Mouse (Mus musculus): ENCODE results near the gene Bbx.
A peak's percentile ranks its signal among the peaks of the same experiment; 100 is the strongest.

Bbx gene

GRCm38 (mm10) chr16:50432062-50432878 lies at the start of gene Bbx:
Gene Bbx (minus strand): TSS chr16:50432390.
- DNase-seq (ENCODE audit: extremely low read depth, insufficient read length, low spot score) = peak; percentile 100

DNA sequence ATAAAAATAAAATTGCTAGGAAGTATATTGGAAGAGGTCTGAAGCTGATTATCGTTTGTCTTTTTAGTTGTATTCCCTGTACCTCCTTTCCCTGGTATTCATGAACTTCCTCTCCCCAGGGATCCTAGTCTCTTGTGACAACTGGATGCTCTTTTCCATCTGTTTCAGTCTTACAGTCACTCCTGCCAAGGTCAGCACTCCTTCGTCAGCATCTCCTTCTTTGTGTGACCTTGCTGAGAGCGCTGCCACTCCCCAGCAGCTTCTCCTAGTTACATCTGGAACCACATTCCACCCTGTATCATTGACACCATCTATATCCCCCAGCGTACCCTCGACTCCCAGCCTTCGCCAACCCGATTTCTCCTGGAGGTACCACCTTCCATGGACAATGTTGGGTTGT lies 49.7 kb upstream of the Bbx start:
- DNase-seq (ENCODE audit: extremely low read depth, insufficient read length, low spot score) = no peak

GRCm38 (mm10) chr16:50481341-50481740 lies 49.2 kb upstream of the Bbx start:
- DNase-seq (ENCODE audit: extremely low read depth, insufficient read length, low spot score) = peak; percentile 65

DNA sequence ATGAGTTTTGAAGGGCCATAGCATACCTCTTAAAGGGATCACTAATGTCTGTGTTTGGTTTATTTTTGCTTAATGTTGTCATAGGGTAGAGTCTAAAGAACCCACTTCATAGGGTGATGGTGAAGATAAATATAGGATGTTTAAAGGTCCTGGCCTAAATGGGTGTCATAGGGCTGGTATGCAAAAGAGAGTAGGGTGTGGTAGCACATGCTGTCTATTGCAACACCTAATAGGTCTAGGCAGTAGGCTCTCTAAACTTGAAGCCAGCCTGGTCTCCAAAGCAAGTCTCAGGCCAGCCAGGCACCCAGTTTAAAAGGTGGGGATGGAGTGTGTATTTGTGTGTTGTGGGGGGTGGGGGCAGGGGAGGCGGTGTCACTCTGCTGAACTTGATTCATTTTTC lies 46.5 kb upstream of the Bbx start:
- no peak for DNase-seq (ENCODE audit: extremely low read depth, insufficient read length, low spot score)

DNA sequence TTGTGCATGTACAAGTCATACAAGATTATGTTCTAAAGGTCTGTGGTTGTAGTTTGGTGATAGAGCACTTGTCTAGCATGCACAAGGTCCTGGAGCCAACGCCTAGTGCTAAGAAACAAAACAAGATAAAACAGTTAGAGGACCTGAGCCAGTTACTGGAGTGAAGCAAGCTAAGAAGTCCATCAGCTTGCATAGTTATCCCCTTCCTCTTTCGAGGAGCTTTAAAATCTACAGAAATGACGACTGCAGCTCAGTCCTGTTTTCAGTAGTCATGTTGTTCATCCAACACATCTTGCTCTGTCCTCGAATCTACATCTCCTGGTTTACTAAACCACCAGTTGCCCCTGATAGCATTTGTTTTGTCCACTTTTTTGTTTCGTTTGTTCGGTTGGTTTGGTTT lies 45.4 kb upstream of the Bbx start:
- DNase-seq (ENCODE audit: extremely low read depth, insufficient read length, low spot score) = no peak

GRCm38 (mm10) chr16:50462226-50462870 lies 30.2 kb upstream of the Bbx start:
- no peak for DNase-seq (ENCODE audit: extremely low read depth, insufficient read length, low spot score)

GRCm38 (mm10) chr16:50459146-50459545 lies 27.0 kb upstream of the Bbx start:
- DNase-seq (ENCODE audit: extremely low read depth, insufficient read length, low spot score) = no peak

- DNase-seq (ENCODE audit: extremely low read depth, insufficient read length, low spot score) = no peak
These were observed 23.9 kb upstream of the Bbx start for GRCm38 (mm10) chr16:50456053-50456452.

DNA sequence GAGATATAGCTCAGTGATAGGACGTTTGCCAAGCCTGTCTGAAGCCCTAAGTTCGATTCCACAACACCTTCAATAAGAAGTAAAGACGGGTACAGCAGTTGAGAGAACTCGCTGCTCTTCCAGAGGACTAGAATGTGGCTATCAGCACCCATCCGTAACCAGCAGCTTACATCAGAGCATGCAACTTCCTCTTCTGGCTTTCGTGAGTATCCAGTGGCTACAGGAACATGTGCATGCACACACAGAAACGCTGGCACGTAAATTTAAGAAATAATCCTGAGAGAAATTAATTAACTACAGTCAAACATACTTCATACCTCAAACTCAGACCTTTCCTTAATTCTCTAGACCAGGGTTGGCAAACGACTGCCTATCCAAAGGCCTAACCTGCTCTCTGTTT lies 16.9 kb upstream of the Bbx start:
- no peak for DNase-seq (ENCODE audit: extremely low read depth, insufficient read length, low spot score)

DNA sequence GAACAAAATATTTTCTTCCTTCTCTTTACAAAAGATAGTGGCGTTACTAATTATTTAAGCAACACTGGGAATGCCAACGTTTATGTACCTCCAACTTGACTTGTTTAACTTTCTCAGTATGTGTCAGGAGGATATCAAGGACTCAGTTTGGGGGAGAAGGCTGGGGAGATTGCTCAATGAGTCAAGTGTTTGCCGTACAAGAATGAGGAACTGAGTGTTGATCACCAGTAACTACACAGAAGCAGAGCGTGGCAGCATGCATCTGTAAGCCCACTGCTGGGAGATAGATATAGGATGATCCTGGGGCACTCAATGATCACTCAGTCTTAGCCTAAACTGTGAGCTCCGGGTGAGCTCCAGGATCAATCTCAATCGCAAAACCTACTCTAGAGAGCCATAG lies 12.8 kb upstream of the Bbx start:
- no peak for DNase-seq (ENCODE audit: extremely low read depth, insufficient read length, low spot score)

GRCm38 (mm10) chr16:50438816-50439215 lies 6.6 kb upstream of the Bbx start:
- no peak for DNase-seq (ENCODE audit: extremely low read depth, insufficient read length, low spot score)

GRCm38 (mm10) chr16:50437788-50438187 lies 5.6 kb upstream of the Bbx start:
- DNase-seq (ENCODE audit: extremely low read depth, insufficient read length, low spot score) = no peak

- no peak for DNase-seq (ENCODE audit: extremely low read depth, insufficient read length, low spot score)
These were observed 5.1 kb upstream of the Bbx start for GRCm38 (mm10) chr16:50437331-50437730.

GRCm38 (mm10) chr16:50431011-50431981 lies 894 bp downstream of the Bbx start:
- DNase-seq (ENCODE audit: extremely low read depth, insufficient read length, low spot score) = peak; percentile 79

DNA sequence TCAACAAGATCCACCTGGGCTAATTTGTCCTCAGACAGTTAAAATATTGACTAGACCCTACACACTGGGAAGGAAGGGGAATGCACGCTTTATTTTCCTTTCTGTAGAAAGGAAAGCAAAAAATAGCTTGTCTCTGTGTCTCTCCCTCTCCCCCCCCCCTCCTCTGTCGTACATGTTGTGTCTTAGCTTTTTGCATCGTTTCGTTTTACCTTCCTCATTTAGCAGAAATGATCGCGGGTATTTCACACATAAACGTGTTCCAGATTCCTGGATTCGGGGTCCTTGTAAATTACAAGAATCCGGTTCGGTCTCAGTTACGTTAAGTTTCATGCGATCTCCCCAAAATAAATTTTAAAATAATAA lies 1.7 kb downstream of the Bbx start:
- DNase-seq (ENCODE audit: extremely low read depth, insufficient read length, low spot score) = no peak

DNA sequence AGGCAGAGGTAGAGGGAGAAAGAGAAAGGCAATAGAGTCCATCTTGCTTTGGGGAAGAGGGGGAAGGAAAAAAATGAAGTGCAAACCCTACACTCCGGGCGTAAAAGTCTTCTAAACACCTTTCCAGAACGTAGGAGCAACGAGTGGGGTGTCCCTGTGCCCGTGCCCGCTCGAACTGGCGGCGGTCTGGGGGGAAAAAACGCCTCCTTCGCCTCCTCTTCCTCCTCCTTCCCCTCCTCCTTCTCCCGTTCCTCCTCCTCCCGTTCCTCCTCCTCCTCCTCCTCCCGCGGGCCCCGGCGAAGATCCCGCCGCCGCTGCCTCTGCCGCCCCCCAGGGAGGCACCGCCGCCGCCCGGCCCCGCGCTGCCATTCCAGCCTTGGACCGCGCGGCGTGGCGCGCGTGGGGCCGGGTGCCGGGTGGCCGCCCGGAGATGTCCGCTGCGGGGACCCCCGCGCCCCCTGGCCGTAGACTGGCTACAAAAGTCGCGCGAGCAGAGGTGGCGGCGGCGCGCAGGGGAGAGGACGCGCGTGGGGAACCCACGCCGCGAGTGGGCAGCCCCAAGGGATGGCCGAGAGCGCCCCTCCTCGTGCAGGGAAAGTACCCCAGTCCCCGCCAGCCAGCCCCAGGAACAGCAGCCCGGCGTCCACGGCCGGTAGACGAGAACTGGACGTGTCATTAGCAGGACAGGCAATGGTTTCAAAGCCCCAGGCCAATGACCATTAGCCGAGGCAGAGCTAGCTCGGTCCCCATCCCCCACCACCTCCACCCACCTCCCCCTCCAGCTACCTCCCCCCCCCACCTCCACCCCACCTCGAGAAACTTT lies 2.3 kb downstream of the Bbx start:
- DNase-seq (ENCODE audit: extremely low read depth, insufficient read length, low spot score) = peak; percentile 66

DNA sequence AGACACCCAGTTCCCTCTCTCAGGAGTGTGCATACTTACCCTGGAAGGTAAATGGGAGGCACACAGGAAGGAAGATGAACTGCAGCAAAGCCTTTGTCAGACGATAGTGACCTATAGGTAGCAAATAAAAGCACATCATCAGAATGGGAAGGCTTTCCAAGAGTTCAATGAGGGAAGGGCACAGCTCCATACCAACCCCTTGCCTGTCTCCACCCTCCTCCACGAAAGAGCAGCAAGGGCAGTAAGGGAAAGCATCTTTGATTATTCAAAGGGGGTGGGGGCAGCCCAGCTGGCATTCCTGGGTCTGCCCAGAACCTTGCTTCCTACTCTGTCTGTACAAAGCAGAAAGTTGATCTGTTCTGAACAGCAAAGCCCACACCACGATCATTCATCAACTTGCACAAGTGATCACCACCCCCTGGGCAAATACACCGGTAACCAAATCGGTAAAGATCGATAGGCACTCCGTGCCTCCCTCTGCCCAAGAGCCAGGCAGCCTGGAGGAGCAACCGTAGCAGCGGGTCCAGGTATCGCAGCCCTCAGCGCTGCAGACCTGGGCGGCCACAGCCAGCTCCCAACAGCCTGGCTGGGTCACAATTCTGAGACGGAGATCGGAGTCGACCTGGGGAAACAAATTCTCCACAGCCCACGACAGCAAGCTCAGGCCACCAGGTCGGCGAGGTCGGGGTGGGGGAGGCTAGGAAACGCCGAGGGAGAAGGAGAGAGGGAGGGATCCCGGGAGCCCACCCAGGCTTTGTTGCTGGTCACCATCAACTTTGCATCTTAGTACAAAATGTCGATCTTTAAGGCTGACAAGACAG lies 3.1 kb downstream of the Bbx start:
- no peak for DNase-seq (ENCODE audit: extremely low read depth, insufficient read length, low spot score)

GRCm38 (mm10) chr16:50420130-50420529 lies 12.1 kb downstream of the Bbx start:
- DNase-seq (ENCODE audit: extremely low read depth, insufficient read length, low spot score) = peak; percentile 34

- DNase-seq (ENCODE audit: extremely low read depth, insufficient read length, low spot score) = no peak
These were observed 16.8 kb downstream of the Bbx start for GRCm38 (mm10) chr16:50415406-50415805.

DNA sequence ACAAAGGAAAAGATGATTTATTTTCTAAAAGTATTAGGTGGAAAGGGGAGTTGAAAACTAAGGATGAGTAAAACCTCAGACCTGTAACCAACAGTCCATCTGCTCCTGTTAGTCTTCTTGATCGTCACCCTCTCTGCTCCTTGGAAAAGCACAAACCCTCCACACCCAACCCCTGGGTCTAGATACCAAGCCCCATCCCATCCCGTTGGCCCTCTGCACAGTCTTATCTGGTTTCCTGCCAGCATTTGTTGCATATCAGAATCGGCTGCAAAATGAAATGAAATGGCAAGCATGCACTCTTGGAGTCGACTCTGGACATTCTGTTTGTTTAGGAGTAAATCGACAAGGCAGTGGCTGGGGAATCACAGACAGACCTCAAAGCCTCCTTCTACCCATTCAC lies 29.3 kb downstream of the Bbx start:
- DNase-seq (ENCODE audit: extremely low read depth, insufficient read length, low spot score) = no peak
